Comparison of ENCODE assay signal across 16 mouse cellular contexts in genomic region chr7:107823867-107824266, GRCm38 (mm10). TPM values are rescaled to one million over a fixed set of nuclear protein-coding genes. Genes with fewer than 3 reads are reported as not detected.
ATAC-seq lines count a peak whose summit lies in the region.
"Had no signal": no experiment of that assay in that cellular context is flagged by ENCODE, and none has a peak within 500 bp of the region (broad histone marks: within the 10 kb centered on the region; RNA-seq: fewer than 3 reads in every experiment).

No protein-coding gene starts in this region.

- peak; percentile 52; the same call in 1 of the 2 replicates for ATAC-seq in common myeloid progenitor, adult 5-6 weeks (replicated peaks; ENCODE audit: low read depth, poor library complexity, severe bottlenecking)
- peak; percentile 96 for ATAC-seq in granulocyte monocyte progenitor cell, adult 5-6 weeks (replicated peaks; ENCODE audit: poor library complexity, severe bottlenecking)
- ATAC-seq in megakaryocyte, adult 5-6 weeks (ENCODE audit: poor library complexity, severe bottlenecking): peak; percentile 76
- peak; percentile 90 for ATAC-seq in megakaryocyte progenitor cell, adult 5-6 weeks (replicated peaks; ENCODE audit: poor library complexity)

RNA-seq across cellular contexts. Expression of gene Olfr469, which starts 1.5 kb away (rescaled TPM):
- total RNA-seq in common myeloid progenitor, adult 5-6 weeks (2017): not detected in 2 replicates
- total RNA-seq in granulocyte monocyte progenitor cell, adult 5-6 weeks (2014; fragmentation: Nextera tagmentation): not detected in 2 replicates
- total RNA-seq in granulocyte monocyte progenitor cell, adult 5-6 weeks (2017): not detected in 2 replicates
- total RNA-seq in megakaryocyte, adult 5-6 weeks (2015): not detected in 2 replicates
- total RNA-seq in megakaryocyte, adult 5-6 weeks (2017): not detected in 2 replicates
- total RNA-seq in megakaryocyte progenitor cell, adult 5-6 weeks (2015): not detected in 2 replicates
- not detected in 2 replicates for total RNA-seq in megakaryocyte progenitor cell, adult 5-6 weeks (2017)
- total RNA-seq: adrenal gland, adult 18-20 months; adrenal gland, adult 2 months; adrenal gland, adult 8-10 months; adrenal gland, postnatal 10 days; adrenal gland, postnatal 14 days; adrenal gland, postnatal 25 days; adrenal gland, postnatal 36 days; adrenal gland, postnatal 4 days; CH12.LX; ES-E14; MEL had no signal

RNA-seq across cellular contexts. Expression of gene Olfr467, which starts 11.8 kb away (rescaled TPM):
- total RNA-seq in common myeloid progenitor, adult 5-6 weeks (2017): not detected in 2 replicates
- not detected in 2 replicates for total RNA-seq in granulocyte monocyte progenitor cell, adult 5-6 weeks (2014; fragmentation: Nextera tagmentation)
- not detected in 2 replicates for total RNA-seq in granulocyte monocyte progenitor cell, adult 5-6 weeks (2017)
- total RNA-seq in megakaryocyte, adult 5-6 weeks (2015): not detected in 2 replicates
- not detected in 2 replicates for total RNA-seq in megakaryocyte, adult 5-6 weeks (2017)
- total RNA-seq in megakaryocyte progenitor cell, adult 5-6 weeks (2015): not detected in 2 replicates
- not detected in 2 replicates for total RNA-seq in megakaryocyte progenitor cell, adult 5-6 weeks (2017)
- total RNA-seq: adrenal gland, adult 18-20 months; adrenal gland, adult 2 months; adrenal gland, adult 8-10 months; adrenal gland, postnatal 10 days; adrenal gland, postnatal 14 days; adrenal gland, postnatal 25 days; adrenal gland, postnatal 36 days; adrenal gland, postnatal 4 days; CH12.LX; ES-E14; G1E; MEL had no signal

RNA-seq across cellular contexts. Expression of gene Ovch2, which starts 22.9 kb away (rescaled TPM):
- total RNA-seq in common myeloid progenitor, adult 5-6 weeks (2017): not detected in 2 replicates
- not detected in 2 replicates for total RNA-seq in granulocyte monocyte progenitor cell, adult 5-6 weeks (2014; fragmentation: Nextera tagmentation)
- total RNA-seq in granulocyte monocyte progenitor cell, adult 5-6 weeks (2017): not detected in 2 replicates
- not detected in 2 replicates for total RNA-seq in megakaryocyte, adult 5-6 weeks (2015)
- not detected in 2 replicates for total RNA-seq in megakaryocyte, adult 5-6 weeks (2017)
- total RNA-seq in megakaryocyte progenitor cell, adult 5-6 weeks (2015): not detected in 2 replicates
- not detected in 2 replicates for total RNA-seq in megakaryocyte progenitor cell, adult 5-6 weeks (2017)
- total RNA-seq: adrenal gland, adult 18-20 months; adrenal gland, adult 2 months; adrenal gland, adult 8-10 months; adrenal gland, postnatal 10 days; adrenal gland, postnatal 14 days; adrenal gland, postnatal 25 days; adrenal gland, postnatal 36 days; adrenal gland, postnatal 4 days; CH12.LX; ES-E14; G1E; MEL had no signal

RNA-seq across cellular contexts. Expression of gene Olfr470, which starts 23.4 kb away (rescaled TPM):
- not detected in 2 replicates for total RNA-seq in common myeloid progenitor, adult 5-6 weeks (2017)
- not detected in 2 replicates for total RNA-seq in granulocyte monocyte progenitor cell, adult 5-6 weeks (2014; fragmentation: Nextera tagmentation)
- not detected in 2 replicates for total RNA-seq in granulocyte monocyte progenitor cell, adult 5-6 weeks (2017)
- not detected in 2 replicates for total RNA-seq in megakaryocyte, adult 5-6 weeks (2015)
- not detected in 2 replicates for total RNA-seq in megakaryocyte, adult 5-6 weeks (2017)
- total RNA-seq in megakaryocyte progenitor cell, adult 5-6 weeks (2015): not detected in 2 replicates
- not detected in 2 replicates for total RNA-seq in megakaryocyte progenitor cell, adult 5-6 weeks (2017)
- total RNA-seq: adrenal gland, adult 18-20 months; adrenal gland, adult 2 months; adrenal gland, adult 8-10 months; adrenal gland, postnatal 10 days; adrenal gland, postnatal 14 days; adrenal gland, postnatal 25 days; adrenal gland, postnatal 36 days; adrenal gland, postnatal 4 days; CH12.LX; ES-E14; MEL had no signal

Comparison
In these comparisons a context has a peak if more than half of its experiments do, and no peak if none do; other contexts are left out.
1. Peak in every context shown above with its lines: ATAC-seq.